Mouse (Mus musculus): ENCODE measurements at regions not wholly inside any gene's neighbourhood (a gene's known extent, or its start where the extent isn't known, plus 50 kb on each side); places are given as distances from the start of the nearest gene placed in this dataset.

- in situ Hi-C loops (cut with MboI, MseI) = no loop called here
These were observed 206.9 kb upstream of the Smim15 start for GRCm38 (mm10) chr13:107837206-107837952.

- in situ Hi-C loops (cut with MboI, MseI) = no loop called here
These were observed 208.4 kb upstream of the Smim15 start for GRCm38 (mm10) chr13:107835756-107836385.

- in situ Hi-C loops (cut with MboI, MseI) = no loop called here
These were observed 212.2 kb upstream of the Smim15 start for GRCm38 (mm10) chr13:107831997-107832396.

GRCm38 (mm10) chr13:107831221-107831681 lies 213.0 kb upstream of the Smim15 start:
- in situ Hi-C loops (cut with MboI, MseI) = no loop called here

- in situ Hi-C loops (cut with MboI, MseI) = no loop called here
These were observed 214.0 kb upstream of the Smim15 start for GRCm38 (mm10) chr13:107830281-107830680.

- in situ Hi-C loops (cut with MboI, MseI) = no loop called here
These were observed 214.4 kb upstream of the Smim15 start for GRCm38 (mm10) chr13:107829861-107830260.

DNA sequence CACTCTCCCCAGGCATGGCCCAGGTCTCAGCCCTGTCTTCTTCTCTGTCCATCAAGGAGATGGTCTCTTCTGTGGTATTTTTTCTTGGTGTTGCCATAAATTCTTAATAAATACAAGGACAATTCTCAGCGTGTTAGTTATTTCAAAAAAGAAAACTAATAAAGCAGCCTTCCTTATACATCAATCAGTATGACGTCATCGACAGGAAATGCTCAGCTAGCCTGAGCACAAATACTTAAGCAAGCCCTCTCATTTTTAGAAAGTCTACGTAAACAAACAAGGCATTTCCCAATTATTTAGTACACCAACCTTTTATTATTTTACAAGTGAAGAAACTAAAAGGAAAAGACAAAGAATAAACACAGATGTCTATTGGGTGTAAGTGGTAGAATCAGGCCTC lies 218.6 kb upstream of the Smim15 start:
- in situ Hi-C loops (cut with MboI, MseI) = no loop called here

DNA sequence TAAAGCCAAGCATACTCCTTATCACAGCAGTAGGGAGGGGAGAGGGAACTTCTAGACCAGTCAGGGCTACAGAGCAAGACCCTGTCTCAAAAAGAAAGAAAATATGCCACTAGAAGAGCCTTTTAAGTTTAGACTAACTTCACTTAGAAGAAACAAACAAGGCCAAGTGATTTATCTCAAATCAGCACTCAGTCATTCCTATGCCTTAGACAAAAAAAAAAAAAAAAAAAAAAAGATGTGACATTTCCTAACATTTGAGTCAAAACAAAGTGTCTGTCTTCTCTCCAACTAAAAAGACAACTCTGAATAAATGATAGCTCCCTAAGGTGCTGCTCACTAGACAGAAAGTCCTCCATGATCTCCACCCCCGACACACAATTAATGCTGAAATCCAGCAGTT lies 220.9 kb upstream of the Smim15 start:
- in situ Hi-C loops (cut with MboI, MseI) = no loop called here

DNA sequence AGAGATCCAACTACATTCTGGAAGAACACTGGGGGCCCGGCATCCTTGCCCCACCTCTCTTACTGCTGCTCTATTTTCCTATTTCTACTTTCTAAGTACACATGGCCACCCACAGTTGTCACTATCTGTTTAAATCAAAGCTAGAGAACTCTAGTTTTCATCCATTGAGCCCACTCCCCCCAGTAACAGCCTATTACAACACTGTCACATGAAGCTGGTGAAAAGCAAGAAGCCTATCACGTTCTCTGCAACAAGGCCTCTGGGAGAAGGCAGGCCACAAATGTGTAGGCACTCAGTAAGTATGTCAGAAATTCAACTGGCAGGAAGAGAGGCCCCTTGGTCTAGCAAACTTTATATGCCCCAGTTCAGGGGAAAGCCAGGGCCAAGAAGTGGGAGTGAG lies 222.0 kb upstream of the Smim15 start:
- in situ Hi-C loops (cut with MboI, MseI) = no loop called here

DNA sequence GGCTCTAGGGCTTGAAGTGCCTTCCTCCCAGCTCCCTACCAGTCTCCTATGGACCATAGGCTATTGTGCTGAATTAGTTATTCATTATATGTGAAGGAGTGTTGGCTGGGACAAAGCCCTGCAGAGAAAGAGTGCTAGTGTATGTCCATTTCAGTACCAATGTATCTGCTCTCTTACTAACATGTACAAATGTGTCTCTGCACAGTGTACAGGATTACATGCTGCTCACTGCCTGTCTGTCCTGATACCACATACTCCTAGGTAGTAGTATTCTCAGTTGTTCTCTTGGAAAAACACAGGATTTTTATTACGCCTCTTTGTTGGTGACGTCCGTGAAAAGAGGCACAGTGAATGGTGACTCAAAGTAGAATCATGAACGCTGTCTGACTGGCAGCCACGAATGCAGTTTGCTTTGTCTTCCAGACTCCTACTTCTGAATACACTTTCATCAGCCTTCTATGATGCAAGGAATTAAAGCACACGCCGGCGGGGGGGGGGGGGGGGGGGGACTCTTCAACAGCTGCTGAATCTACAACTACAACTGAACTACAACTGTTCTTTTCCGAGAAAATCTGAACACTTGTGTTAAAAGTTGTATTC lies 230.6 kb upstream of the Smim15 start:
- in situ Hi-C loops (cut with MboI, MseI) = no loop called here

DNA sequence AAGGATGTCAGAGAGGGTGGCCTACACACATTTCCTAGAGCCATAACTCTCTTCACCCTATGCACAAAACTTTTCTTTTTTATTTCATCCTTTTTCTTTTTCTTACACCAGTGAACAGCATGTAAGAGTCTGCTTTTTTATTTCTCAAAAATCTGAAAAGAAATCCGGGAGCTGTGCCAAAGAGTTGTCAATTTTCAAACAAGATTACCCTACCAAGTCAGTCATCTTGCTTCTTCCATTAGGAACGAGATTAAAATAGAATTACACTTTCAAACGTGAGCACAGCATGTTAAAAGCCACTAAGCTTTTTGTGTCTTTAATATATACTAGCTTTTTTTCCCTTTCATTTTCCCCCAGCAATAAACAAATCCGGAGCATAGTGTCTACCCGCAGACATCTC lies 232.2 kb upstream of the Smim15 start:
- in situ Hi-C loops (cut with MboI, MseI) = no loop called here

- in situ Hi-C loops (cut with MboI, MseI) = no loop called here
These were observed 233.4 kb upstream of the Smim15 start for GRCm38 (mm10) chr13:107810802-107811192.

GRCm38 (mm10) chr13:107810060-107810801 lies 234.0 kb upstream of the Smim15 start:
- in situ Hi-C loops (cut with MboI, MseI) = no loop called here

DNA sequence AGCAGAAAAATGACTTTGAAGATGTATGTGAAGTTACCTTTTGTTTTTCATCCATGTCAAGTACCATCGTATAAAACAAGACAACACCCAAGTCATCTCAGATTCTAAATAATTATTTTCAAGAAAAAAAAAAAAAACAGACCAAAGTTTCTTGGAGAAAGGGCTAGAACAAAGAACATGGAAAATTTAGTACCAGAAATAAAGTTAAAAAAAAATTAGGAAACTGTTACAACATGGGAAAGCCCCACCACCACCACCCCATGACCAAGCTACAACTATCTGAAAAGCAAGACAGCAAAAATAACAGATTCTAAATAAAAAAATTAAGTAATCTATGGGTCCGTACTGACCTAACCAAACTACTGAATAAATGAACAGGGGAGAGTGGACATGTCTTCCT lies 235.3 kb upstream of the Smim15 start:
- in situ Hi-C loops (cut with MboI, MseI) = no loop called here

DNA sequence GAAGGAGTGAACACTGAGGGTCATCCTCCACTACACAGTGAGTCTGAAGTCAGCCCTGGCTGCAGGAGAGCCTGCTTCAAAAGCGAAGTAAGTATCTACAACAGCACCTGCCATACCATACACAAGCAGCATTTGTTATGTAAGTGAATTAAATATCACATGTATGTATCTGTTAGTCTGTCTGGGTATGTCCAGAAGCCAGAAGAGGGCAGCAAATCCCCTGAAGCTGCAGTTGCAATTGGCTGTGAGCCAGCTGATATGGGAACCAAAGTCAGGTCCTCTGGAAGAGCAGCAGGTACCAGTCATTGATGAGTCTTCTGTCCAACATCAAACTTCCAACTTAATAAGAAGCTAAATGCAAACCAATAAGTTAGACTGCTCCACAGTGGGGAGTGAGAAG lies 239.8 kb upstream of the Smim15 start:
- in situ Hi-C loops (cut with MboI, MseI) = no loop called here

DNA sequence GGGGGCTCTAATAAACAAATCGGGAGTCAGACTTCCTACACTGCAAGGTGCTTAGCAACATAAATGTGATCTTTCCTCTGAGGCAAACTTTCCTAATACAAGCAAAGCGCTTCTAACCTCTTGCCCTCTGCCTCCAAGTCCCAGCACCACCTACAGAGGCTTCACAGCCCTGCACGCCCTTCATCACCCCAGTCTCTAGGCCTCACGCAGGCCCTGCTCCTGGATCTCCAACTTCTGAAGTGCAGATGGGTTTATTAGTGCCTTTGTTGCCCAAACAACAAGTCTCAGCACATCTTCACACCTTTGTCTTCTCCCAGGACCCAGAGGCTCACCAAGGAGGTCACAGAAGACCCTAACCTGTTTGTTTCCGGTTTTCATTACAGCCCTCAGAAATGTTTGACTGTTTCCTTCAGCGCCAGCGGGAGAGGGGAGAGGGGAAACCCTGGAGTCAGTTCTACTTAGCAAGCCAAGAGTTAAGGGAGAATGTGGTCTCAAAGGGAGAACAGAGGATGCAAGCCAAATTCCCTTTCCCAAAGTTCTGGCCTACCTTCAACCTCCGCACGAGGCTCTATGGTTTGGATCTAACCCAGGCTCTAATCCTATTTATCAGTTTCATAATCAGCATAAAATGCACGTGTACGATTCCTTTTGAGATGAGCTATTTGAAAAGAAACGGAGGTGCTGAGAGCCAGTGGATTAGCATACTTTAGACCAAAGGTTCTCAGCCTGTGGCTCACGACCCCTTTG lies 244.9 kb upstream of the Smim15 start:
- in situ Hi-C loops (cut with MboI, MseI) = no loop called here

DNA sequence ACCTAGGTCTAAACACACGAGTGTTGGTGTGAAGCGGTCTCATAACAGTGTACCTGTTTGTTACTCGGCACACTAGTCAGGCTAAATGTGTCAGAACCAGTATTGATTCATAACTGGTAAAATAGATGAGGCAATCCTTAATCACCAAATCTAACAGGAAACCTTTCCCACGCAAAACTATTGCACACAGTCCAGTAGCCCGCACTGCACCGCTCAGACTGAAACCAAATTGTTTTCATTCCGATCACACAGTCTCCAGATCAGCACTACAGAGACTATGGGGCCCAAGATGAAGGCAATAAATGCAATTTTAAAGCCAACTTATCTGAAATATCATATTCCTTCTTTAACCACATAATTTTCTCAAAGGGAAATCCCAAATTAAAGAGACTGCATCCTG lies 246.1 kb upstream of the Smim15 start:
- in situ Hi-C loops (cut with MboI, MseI) = no loop called here

- in situ Hi-C loops (cut with MboI, MseI) = no loop called here
These were observed 248.7 kb upstream of the Smim15 start for GRCm38 (mm10) chr13:107795516-107795915.

- in situ Hi-C loops (cut with MboI, MseI) = no loop called here
These were observed 252.5 kb upstream of the Smim15 start for GRCm38 (mm10) chr13:107791770-107792169.

GRCm38 (mm10) chr13:107784971-107785370 lies 259.3 kb upstream of the Smim15 start:
- in situ Hi-C loops (cut with MboI, MseI) = no loop called here

DNA sequence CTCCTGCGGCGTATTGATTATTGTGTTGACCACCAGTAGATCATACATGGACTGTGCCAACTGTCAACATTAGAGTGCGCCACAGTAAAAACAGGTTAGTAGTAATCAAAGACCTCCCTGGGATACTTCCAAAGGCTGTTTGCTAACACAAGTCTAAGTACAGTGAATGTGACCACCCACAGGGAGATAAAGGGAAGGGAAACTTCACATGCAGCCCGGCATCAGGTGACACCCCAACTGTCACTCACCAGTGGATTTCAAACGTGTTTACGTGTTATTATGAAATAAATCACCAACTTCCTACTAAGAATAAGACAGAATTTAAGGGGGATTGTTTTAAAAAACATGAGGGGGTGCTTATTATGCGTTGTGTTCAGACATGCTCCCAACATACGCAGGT lies 262.5 kb upstream of the Smim15 start:
- in situ Hi-C loops (cut with MboI, MseI) = no loop called here

DNA sequence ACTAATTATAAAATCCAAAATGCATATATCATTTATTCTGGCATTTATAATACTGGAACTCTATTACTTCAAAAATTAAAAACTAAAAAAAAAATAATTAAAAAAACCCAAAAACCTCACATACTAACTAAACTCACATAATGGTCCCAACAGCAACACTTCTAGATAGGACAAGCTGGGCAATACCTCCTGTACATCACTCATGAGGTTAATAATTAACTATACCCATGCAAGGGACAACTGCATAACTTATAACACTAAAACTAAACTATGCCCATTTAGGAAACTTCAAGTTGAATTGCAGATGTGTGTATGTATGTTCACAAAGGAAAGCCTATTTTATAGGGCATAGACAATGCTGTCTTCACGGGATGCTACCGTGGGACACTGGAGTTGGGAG lies 263.0 kb upstream of the Smim15 start:
- in situ Hi-C loops (cut with MboI, MseI) = no loop called here

Measured in regulatory T cell (primary cell).